Mouse (Mus musculus) Patski (cell line): ENCODE results near the gene Sirt6. TPM values are rescaled to one million over a fixed set of nuclear protein-coding genes. Genes with fewer than 3 reads are reported as not detected.
A peak's percentile ranks its signal among the peaks of the same experiment; 100 is the strongest.

ENCODE experiments used
- ATAC-seq: fragments of 100-300 bp; one replicate; pipeline ENCODE4 v1.8.0; 2021
- CTCF ChIA-PET: fragments of 350-600 bp; sonication (Branson Sonifier 250); formaldehyde crosslinking; loops from one replicate; lab custom pipeline; 2022; ENCODE audit warnings: inconsistent platforms; lab: Charles Lee
- POLR2A ChIA-PET: fragments of 350-600 bp; sonication (Branson Sonifier 250); formaldehyde crosslinking; loops from one replicate; lab custom pipeline; 2022; ENCODE audit warnings: antibody characterized with exemption, inconsistent platforms; lab: Charles Lee
- DNase-seq: peaks from one replicate; pipeline ENCODE4 v3.0.0-alpha.2; 2011; ENCODE audit warnings: low read depth, low spot score
- H3K27me3 ChIP-seq: fragments of 371-371 bp; one replicate; pipeline ENCODE4 v1.5.1; 2021
- CTCF ChIP-seq: fragments of 100-300 bp; IDR thresholded peaks from one replicate; pipeline ENCODE4 v1.5.1; 2021
- in situ Hi-C: fragments of 300-500 bp; cut with MboI; formaldehyde crosslinking; loops from 3 replicates; pipeline ENCODE4 v1.11.1; 2018; ENCODE audit warnings: low pct_unique_long_range_greater_than_20kb, mixed read lengths
- polyA plus RNA-seq: library from polyadenylated mRNA; unstranded; gene quantifications from one replicate; pipeline ENCODE4 v1.2.3, GENCODE M21; 2021

Sirt6 gene
- polyA plus RNA-seq, 1 experiment from 2014 or later: 21.7 TPM

DNA sequence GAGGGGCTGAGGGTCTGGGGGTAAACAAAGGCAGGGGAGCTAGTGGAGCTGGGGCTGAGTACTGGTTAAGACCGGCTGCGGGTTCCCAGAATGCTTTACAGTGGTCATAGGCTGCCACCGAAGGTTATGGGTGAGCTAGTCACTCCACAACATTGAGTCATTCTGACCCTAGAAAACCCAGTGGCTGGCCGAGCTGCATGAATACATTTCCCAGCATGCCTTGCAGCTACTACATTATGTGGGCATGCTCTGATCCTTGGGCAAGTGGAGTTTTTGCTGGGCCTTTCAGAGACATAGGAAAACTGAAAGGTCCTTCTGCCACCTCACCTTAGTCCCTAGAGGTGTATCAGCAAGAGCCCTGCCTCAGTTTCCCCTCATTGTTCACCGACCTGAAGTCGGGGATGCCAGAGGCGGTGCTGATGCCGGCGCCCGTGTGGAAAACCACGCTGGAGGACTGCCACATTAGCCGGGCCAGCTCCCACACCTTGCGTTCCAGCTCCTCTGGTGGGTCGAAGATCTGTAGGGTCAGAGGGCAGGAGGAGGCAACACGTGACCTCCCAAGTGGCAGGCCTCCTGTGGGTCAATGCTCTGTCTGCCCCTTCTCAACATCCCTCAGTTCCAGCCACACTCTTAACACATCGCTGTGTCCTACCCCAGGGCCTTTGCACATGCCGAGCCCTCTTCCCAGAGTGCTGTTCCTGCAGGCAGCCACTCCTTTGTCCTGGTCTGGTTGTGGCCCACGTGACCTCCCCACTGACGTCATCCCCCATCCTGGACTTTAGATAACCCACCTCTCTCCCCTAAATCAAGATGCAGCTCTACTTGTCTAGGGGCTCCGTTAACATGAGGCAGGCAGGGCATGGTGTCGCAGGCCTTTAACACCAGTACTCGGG is 1.2 kb downstream of the Sirt6 start:
- no peak for ATAC-seq
- no peaks in the 10 kb centered on the region for H3K27me3 ChIP-seq
- in situ Hi-C loops: no loop called here
- ChIA-PET CTCF (interaction anchor here (1.3 kb wide), 1 partner anchor 20 kb away, joined by 3 read pairs; no protein-coding TSS in a partner anchor), POLR2A (no interaction called here)
- DNase-seq: no peak
- no peak for TF ChIP-seq CTCF

DNA sequence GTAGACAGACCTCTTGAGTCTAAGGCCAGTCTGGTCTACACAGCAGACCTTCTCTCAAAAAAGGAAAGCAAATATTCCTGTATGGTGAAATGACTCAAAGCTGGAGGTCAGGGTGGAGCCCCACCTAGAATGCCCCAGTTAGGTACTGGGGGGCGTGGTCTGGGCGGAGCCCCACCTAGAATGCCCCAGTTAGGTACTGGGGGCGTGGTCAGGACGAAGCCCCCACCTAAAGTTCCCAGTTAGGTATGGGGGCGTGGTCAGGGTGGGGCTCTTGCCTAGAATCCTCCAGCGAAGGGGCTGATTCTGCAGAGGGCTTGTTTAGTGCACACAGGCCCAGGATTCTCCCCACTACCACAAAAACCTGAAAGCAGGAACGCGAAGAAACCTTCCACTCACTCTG is 4.2 kb downstream of the Sirt6 start:
- no peak for ATAC-seq
- no peaks in the 10 kb centered on the region for H3K27me3 ChIP-seq
- CTCF ChIA-PET: no interaction called here
- in situ Hi-C loops: no loop called here
- DNase-seq: no peak
- TF ChIP-seq CTCF: no peak
- POLR2A ChIA-PET: no interaction called here

DNA sequence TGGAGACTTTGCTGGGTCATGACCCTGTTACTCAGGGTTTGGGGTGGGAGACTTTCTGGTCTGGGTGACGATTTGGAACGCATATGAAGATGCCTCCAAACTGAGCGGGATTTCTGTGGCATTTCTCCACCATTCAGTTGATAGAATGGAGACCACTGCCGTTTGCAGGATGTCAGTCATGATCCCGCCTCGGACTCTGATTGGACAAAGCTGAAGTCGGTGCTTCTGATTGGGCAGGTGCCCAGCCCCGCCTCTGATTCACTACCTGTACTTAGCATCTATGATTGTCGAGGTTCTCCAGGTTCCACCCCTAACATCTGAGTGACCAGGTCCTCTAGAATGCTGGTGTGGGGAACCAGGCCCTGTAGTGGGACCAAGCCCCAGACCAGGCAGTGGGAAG is 6.8 kb downstream of the Sirt6 start:
- CTCF ChIA-PET: no interaction called here
- no peaks in the 10 kb centered on the region for H3K27me3 ChIP-seq
- in situ Hi-C loops: no loop called here
- ATAC-seq (no peak), DNase-seq (no peak)
- POLR2A ChIA-PET: no interaction called here
- no peak for TF ChIP-seq CTCF

DNA sequence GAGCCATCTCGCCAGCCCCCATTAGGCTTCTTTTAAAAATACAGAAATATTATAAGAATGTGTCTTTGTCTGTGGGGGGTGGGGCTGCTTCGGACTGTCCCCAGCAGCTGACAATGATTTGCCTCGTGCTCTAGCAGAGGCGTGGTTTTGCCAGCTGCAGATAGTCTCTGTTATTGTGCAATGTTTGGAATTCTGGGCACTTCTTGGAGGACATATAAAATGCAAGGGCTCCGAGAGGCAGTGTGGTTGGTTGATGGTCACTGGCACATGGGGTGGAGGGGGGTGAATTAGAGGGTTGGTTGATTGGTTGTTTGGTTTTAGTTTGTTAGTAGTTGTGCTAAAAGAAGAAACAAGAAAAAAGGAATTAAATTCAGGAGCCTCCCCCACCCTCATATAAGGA is 7.6 kb downstream of the Sirt6 start:
- CTCF ChIA-PET: no interaction called here
- no peak for DNase-seq
- H3K27me3 ChIP-seq: no peaks in the 10 kb centered on the region
- in situ Hi-C loops: no loop called here
- POLR2A ChIA-PET: no interaction called here
- no peak for TF ChIP-seq CTCF
- no peak for ATAC-seq

DNA sequence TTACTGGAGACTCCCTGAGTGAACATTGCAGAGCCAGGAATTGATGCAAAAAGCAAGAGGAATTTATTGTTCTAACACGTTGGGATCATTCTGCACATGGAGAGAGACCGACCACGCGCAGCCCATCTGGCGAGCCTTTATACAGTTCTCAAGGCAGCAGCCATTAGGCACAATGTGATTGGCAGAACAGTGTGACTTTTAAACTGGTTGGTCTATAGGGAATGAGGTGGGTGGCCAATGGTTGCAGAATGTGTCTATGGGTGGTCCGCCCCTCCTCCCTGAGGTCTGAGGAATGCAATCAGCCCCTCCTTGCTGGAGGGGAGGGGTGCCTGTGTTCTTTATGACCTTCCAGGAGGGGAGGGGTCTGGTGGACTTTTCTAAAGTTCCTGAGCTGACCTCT is 12.1 kb downstream of the Sirt6 start:
- no peak for ATAC-seq
- POLR2A ChIA-PET: no interaction called here
- in situ Hi-C loops: no loop called here

DNA sequence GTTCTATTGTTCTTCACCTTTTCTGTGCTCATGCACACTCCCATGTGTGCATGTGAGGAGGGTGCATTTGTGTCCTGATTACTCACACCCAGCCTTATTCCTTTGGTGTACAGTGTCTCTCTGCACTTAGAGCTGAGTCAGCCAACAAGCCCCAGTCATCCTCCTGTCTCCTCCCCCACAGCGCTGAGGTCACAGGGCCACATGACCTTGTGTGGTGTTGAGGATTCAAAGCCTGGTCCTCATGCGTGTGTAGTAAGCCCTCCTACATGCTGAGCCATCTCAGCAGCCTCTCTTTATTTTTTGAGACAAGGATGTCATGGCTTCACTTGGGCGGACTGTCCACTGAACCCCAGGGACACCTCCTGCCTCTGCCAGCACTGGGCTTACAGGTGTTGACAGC is 14.8 kb downstream of the Sirt6 start:
- ChIA-PET POLR2A (no interaction called here), CTCF (no interaction called here)
- no peak for DNase-seq
- in situ Hi-C loops: no loop called here
- ATAC-seq: no peak
- H3K27me3 ChIP-seq: no peaks in the 10 kb centered on the region
- TF ChIP-seq CTCF: no peak

More for the DNA sequence above, 12.1 kb downstream of the Sirt6 start:
- TF ChIP-seq CTCF: no peak
- H3K27me3 ChIP-seq: no peaks in the 10 kb centered on the region
- no peak for DNase-seq
- CTCF ChIA-PET: no interaction called here

DNA sequence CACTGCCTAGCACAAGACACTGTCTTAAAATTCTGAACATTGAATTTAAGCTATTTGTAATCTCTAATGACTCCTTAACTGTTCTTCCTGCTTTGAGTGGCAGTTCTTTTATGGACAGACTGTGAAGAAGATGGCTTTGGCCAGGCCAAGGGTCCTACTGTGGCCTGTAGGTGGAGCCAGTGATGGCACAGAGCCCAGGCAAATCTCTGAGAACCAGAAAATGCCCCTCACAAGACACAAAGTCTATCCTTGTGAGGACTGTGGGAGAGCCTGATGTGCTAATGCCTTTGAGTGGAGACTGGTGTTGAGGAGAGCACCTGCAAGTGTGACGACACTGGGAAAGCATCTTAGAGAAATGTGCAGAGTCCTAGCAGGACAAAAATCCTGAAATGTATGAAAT is 19.3 kb downstream of the Sirt6 start:
- in situ Hi-C loops: loop anchor here (10.0 kb wide), 2 partner anchors 54 to 556 kb away; partner anchors contain the start of gene Aes
- H3K27me3 ChIP-seq: no peaks in the 10 kb centered on the region
- ChIA-PET CTCF (no interaction called here), POLR2A (no interaction called here)
- DNase-seq (no peak), ATAC-seq (no peak)
- TF ChIP-seq CTCF: no peak

DNA sequence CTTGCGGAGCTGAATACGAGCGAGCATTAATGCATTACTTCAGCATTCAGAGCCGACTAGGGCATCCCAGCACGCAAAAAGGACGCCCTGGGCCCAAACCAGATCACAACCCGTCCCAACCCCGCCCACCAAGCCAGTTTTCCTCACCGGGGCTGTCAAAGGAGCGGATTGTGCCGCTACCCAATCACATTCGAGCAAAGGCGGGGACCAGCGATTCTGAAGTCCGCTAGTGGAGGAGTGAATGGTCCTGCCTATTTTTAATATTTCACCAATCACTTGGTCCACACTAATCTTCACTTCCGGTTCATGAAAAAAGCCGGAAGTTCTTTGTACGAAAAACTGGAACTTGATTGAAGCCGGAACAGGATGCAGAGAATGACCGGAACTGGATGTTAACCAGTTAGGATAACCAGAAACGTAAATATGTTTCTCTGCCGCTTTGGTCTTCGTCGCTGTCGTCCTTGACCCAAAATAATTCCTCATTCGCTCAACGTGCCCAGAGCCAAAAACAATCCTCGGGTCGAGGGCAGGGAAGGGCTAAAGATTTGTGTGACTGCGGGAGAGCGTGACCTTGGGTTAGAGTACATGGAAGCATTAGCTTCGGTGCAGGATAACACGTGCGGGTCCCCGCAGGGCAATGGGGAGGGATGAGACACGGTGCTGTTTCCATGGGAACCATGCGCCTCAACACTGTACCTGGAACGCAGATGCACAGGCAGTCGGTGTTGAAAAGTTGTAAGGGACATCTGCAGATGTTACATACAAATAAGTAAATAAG is 21.4 kb downstream of the Sirt6 start, which contains the start of gene BC025920:
Gene BC025920, plus strand, starts transcription at position 297 of the 778 bp plus-strand sequence.
- H3K27me3 ChIP-seq: no peaks in the 10 kb centered on the region
- TF ChIP-seq CTCF: no peak
- CTCF ChIA-PET: interaction anchor here (0.8 to 3.7 kb wide), 4 partner anchors 20 to 572 kb away, joined by 3 to 16 read pairs (median 4); no protein-coding TSS in a partner anchor
- peak; percentile 94 for ATAC-seq
- in situ Hi-C loops: loop anchor here (10.0 kb wide), 2 partner anchors 51 to 559 kb away; partner anchors contain the start of gene Aes
- DNase-seq: peak; percentile 97
- POLR2A ChIA-PET: interaction anchor here (0.8 to 1.4 kb wide), 2 partner anchors 46 kb away, joined by 3 read pairs; partner anchors contain the start of gene Aes

DNA sequence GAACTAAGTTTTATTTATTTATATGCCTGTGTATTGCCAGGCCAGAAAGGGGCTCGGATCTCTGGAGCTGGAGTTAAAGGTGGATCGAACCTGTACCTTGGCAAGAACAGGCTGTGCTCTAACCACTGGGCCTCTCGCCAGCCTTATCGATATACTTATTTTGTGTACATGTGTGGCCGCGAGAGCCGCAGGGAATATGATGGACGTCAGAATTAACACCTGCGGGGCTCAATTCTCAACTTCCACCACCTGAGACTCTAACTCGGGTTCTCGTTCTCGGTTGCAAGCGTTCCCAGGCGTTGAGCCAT is 22.0 kb downstream of the Sirt6 start:
- DNase-seq (no peak), ATAC-seq (no peak)
- in situ Hi-C loops: loop anchor here (10.0 kb wide), 2 partner anchors 51 to 559 kb away; partner anchors contain the start of gene Aes
- no peaks in the 10 kb centered on the region for H3K27me3 ChIP-seq
- TF ChIP-seq CTCF: no peak
- POLR2A ChIA-PET: interaction anchor here (1.0 to 1.4 kb wide), 3 partner anchors 28 to 46 kb away, joined by 3 to 7 read pairs (median 3); partner anchors contain the start of gene Aes
- CTCF ChIA-PET: interaction anchor here (1.0 to 3.7 kb wide), 3 partner anchors 28 to 42 kb away, joined by 5 to 16 read pairs (median 6); no protein-coding TSS in a partner anchor

DNA sequence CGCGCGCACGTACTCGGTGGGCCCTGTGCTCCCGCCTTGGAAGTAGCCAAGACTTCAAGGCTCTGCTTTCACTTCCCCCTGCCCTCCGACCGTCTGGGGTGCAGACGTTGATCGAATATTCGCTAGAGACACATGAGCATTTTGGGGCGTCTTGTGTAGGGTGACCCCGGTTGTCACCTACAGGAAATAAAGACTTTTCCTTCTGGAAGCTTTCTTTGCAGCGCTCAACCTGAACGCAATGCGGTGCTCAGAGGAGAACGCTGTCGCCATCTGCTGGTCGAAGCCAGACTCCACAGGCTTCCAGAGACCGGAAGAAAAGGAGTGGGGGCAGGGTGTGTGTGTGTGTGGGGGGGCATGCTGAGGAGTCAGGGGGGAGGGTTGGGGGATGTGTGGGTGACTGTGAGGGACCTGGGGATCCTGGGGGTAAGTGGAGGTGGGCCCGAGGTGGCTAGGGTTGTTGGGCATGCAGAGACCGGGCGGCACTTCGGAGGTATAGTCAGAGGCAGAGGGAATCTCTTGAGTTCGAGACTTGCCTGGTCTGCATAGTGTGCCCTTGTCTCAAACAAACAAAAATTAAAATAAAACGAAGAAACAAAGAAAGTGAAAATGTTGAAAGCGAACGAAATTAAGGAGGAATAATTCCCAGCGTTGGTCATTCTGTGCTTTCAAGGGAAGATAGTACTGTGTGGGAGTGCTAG is 22.5 kb downstream of the Sirt6 start:
- ATAC-seq: no peak
- ChIA-PET CTCF (interaction anchor here (0.6 to 3.7 kb wide), 8 partner anchors 20 to 86 kb away, joined by 3 to 19 read pairs (median 4); partner anchors contain the start of gene Tle2), POLR2A (interaction anchor here (0.6 to 1.4 kb wide), 7 partner anchors 9 to 55 kb away, joined by 3 to 7 read pairs (median 3); partner anchors contain the start of gene Aes)
- in situ Hi-C loops: loop anchor here (5.0 to 10.0 kb wide), 3 partner anchors 50 to 560 kb away; partner anchors contain the start of gene Aes
- peak; percentile 86 for TF ChIP-seq CTCF
- peak; percentile 47 for DNase-seq
- no peaks in the 10 kb centered on the region for H3K27me3 ChIP-seq
